25 mouse cellular contexts compared by ENCODE assay signal in genomic region chr13:108772386-108772785, GRCm38 (mm10).
A peak's percentile ranks its signal among the peaks of the same experiment; 100 is the strongest.
DNase-seq lines count a peak whose midpoint lies in the region; ATAC-seq lines count a peak whose summit lies in the region.
"Had no signal": no experiment of that assay in that cellular context is flagged by ENCODE, and none has a peak within 500 bp of the region (broad histone marks: within the 10 kb centered on the region; RNA-seq: fewer than 3 reads in every experiment).

No protein-coding gene starts in this region.

- 0 out of 2 replicates have a peak, but pooled peaks have one; percentile 19 for ATAC-seq in midbrain, embryonic 11.5 days (ENCODE audit: low FRiP score)
- ATAC-seq in midbrain, embryonic 16.5 days, result no peak
- ATAC-seq in midbrain, embryonic 15.5 days (replicated peaks), result 0 out of 2 replicates have a peak, but pooled peaks have one; percentile 6
- ATAC-seq: activated CD4-positive, CD25-positive, alpha-beta regulatory T cell, adult 4 months; forebrain, embryonic 16.5 days; intestine, postnatal 0 days; Patski had no signal

- no peak overlapping the region for H3K4me2 ChIP-seq in midbrain, embryonic 11.5 days
- no peak overlapping the region for H3K4me2 ChIP-seq in midbrain, embryonic 16.5 days (ENCODE audit: low read length)
- no peak overlapping the region for H3K4me2 ChIP-seq in midbrain, embryonic 15.5 days
- H3K4me2 ChIP-seq: heart, embryonic 11.5 days; liver, embryonic 13.5 days had no signal

- no peak overlapping the region for H3K27ac ChIP-seq in midbrain, embryonic 11.5 days (ENCODE audit: low read depth, low read length)
- no peak overlapping the region for H3K27ac ChIP-seq in midbrain, embryonic 16.5 days (ENCODE audit: low read length)
- H3K27ac ChIP-seq in midbrain, embryonic 15.5 days, result no peak overlapping the region
- H3K27ac ChIP-seq: forebrain, embryonic 10.5 days; liver, embryonic 13.5 days had no signal

- H3K4me1 ChIP-seq in midbrain, embryonic 11.5 days (ENCODE audit: control insufficient read depth, insufficient read depth, low read length), result no peaks in the 10 kb centered on the region
- H3K4me1 ChIP-seq in midbrain, embryonic 16.5 days (ENCODE audit: control insufficient read depth, insufficient read depth, low read length), result no peaks in the 10 kb centered on the region
- H3K4me1 ChIP-seq in midbrain, embryonic 15.5 days, result no peaks in the 10 kb centered on the region
- H3K4me1 ChIP-seq: forebrain, embryonic 10.5 days; liver, embryonic 13.5 days had no signal

- H3K9me3 ChIP-seq in midbrain, embryonic 11.5 days (ENCODE audit: control insufficient read depth, low read length), result no peaks in the 10 kb centered on the region
- H3K9me3 ChIP-seq in midbrain, embryonic 16.5 days (replicated peaks; ENCODE audit: control insufficient read depth, low read length, poor library complexity, severe bottlenecking), result no peaks in the 10 kb centered on the region
- no peaks in the 10 kb centered on the region for H3K9me3 ChIP-seq in midbrain, embryonic 15.5 days
- H3K9me3 ChIP-seq: forebrain, embryonic 10.5 days; G1E; liver, embryonic 13.5 days had no signal

- no peaks in the 10 kb centered on the region for H3K27me3 ChIP-seq in midbrain, embryonic 11.5 days (ENCODE audit: control insufficient read depth, insufficient read depth, low read length)
- H3K27me3 ChIP-seq in midbrain, embryonic 16.5 days (ENCODE audit: control insufficient read depth, insufficient read depth, low read depth, low read length), result no peaks in the 10 kb centered on the region
- no peaks in the 10 kb centered on the region for H3K27me3 ChIP-seq in midbrain, embryonic 15.5 days (replicated peaks)
- H3K27me3 ChIP-seq: liver, embryonic 13.5 days; Patski had no signal

- H3K4me3 ChIP-seq in midbrain, embryonic 11.5 days (ENCODE audit: low read depth, low read length), result no peak overlapping the region
- H3K4me3 ChIP-seq in midbrain, embryonic 16.5 days (ENCODE audit: low read depth, low read length), result no peak overlapping the region
- no peak overlapping the region for H3K4me3 ChIP-seq in midbrain, embryonic 15.5 days
- H3K4me3 ChIP-seq: forebrain, embryonic 10.5 days; liver, embryonic 13.5 days had no signal

- 59% methylated on average over 3 of the region's 3 CpGs for WGBS in midbrain, embryonic 11.5 days
- 48% methylated on average over 3 of the region's 3 CpGs for WGBS in midbrain, embryonic 16.5 days
- WGBS in midbrain, embryonic 15.5 days, result 45% methylated on average over 3 of the region's 3 CpGs

- no peaks in the 10 kb centered on the region for H3K36me3 ChIP-seq in midbrain, embryonic 11.5 days (ENCODE audit: control insufficient read depth, insufficient read depth, low read length)
- no peaks in the 10 kb centered on the region for H3K36me3 ChIP-seq in midbrain, embryonic 16.5 days (ENCODE audit: control insufficient read depth, insufficient read depth, low read length)
- H3K36me3 ChIP-seq in midbrain, embryonic 15.5 days (replicated peaks), result no peaks in the 10 kb centered on the region
- H3K36me3 ChIP-seq: forebrain, embryonic 10.5 days; G1E; liver, embryonic 13.5 days had no signal

- peak; percentile 2 for DNase-seq in kidney, adult 11 months
- DNase-seq in kidney, postnatal 4 days, result no peak
- DNase-seq in midbrain, embryonic 11.5 days (ENCODE audit: low spot score, missing footprints), result no peak
- peak; percentile 7 for DNase-seq in ZHBTc4 (ENCODE audit: low read depth, low spot score)
- DNase-seq in lung, postnatal 4 days, result no peak
- DNase-seq: adrenal gland, adult 8-10 months; cerebellum, adult 18-20 months; cerebellum, postnatal 14 days; gastrocnemius, postnatal 14 days; heart, adult 11 months; liver, embryonic 13.5 days; lung, adult 2 months; lung, postnatal 14 days; retina, postnatal 1 day; right cerebral cortex, postnatal 25 days; spleen, adult 18-20 months had no signal

- H3K9ac ChIP-seq in midbrain, embryonic 11.5 days (ENCODE audit: low read length), result no peak overlapping the region
- no peak overlapping the region for H3K9ac ChIP-seq in midbrain, embryonic 16.5 days (ENCODE audit: low read depth, low read length)
- no peak overlapping the region for H3K9ac ChIP-seq in midbrain, embryonic 15.5 days
- H3K9ac ChIP-seq: liver, embryonic 13.5 days had no signal

Comparison
In these comparisons a context has a peak if more than half of its experiments do, and no peak if none do; other contexts are left out.
1. DNase-seq: peak in kidney, adult 11 months (single experiment) and ZHBTc4 (single experiment); none in kidney, postnatal 4 days (0 of 2), midbrain, embryonic 11.5 days (single experiment) and lung, postnatal 4 days (0 of 2).